Mouse (Mus musculus) hindlimb bud, embryonic 11.5 days (tissue): ENCODE data around the gene Msx1.
"Not testable (repeated sequence)": the region's sequence is repeated elsewhere in the genome, so short reads cannot be mapped to it uniquely, and the experiment has no call there.

Source experiments
- DNase-seq: peaks from one replicate; pipeline ENCODE4 v3.0.0-alpha.2; 2012; ENCODE audit warnings: low read depth, low spot score; ENCODE audit errors: extremely low spot score

The Msx1 gene

DNA sequence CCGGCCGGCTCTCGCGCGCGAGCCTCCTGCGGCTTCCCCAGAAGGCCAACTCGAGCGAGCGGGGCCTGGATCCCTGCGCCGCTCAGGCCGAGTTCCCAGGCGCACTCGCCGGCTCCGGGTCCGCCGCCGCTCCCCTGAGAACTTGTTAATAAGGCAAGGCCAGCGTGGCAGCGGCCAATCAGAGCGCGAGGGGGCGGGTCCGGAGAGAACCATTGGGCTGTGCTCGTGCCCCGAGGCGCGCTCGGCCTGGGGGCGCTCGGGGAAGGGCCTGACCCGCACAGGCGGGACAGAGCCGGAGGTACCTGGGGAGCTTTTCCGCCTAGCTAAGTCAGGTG, at the start of gene Msx1:
TSS of gene Msx1 (minus strand) at position 123 of the 335 bp plus-strand sequence.
- no peak for DNase-seq

DNA sequence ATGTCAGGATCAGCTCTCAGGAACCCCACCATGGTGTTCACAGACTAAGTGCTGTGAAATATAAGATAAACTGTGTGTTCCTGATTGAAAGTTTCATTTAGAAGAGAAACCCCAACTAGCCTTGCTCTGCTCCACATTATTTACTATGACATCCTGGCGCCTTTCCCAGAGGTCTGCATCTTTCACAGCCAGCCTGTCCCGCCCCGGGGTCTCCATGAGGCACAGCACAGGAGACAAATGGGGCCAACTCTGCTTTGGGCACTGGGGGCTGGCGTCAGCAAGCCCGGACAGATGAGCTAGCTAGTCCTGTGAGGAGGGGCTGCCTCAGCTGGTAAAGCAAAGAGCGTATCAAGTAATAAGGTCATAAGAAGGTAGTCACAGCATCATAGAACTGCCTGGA, 41.1 kb upstream of the Msx1 start:
- DNase-seq: no peak

DNA sequence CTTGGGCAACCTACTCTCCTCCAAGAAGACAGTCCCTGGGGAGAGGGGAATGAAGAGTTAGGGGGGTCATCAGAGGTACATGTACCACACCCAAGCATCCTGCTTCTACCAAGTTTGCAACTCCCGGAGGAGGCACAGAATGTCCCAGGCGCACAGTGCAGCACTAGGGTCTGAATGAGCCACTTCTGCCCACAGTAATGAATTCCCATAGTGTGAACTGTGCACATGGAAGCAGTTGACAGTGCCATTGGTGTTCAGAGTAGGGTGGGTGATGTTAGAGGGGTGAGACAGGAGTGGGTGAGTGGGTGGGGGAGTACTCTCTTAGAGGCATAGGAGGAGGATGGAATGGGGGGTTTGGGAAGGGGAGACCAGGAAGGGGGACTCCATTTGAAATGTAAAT, 39.9 kb upstream of the Msx1 start:
- DNase-seq: no peak

DNA sequence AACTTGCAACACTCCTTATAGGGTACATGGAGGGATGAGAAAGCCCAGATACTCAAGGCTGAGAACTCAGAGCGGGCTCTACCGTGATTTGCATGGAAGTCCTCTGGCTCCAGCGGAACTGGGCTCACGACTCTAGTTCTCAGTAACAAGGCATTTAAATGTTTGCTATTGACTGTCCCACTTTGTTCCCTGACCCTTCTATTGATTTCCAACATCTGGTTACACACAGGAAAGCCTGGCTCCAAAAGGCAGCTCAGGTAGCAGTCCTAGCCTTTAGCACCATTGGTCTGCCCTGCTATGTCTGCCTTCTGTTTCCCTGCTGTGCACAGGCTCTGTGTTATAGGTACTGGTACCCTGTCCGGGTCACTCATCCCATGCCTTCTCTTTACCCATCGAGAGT, 36.5 kb upstream of the Msx1 start:
- no peak for DNase-seq

DNA sequence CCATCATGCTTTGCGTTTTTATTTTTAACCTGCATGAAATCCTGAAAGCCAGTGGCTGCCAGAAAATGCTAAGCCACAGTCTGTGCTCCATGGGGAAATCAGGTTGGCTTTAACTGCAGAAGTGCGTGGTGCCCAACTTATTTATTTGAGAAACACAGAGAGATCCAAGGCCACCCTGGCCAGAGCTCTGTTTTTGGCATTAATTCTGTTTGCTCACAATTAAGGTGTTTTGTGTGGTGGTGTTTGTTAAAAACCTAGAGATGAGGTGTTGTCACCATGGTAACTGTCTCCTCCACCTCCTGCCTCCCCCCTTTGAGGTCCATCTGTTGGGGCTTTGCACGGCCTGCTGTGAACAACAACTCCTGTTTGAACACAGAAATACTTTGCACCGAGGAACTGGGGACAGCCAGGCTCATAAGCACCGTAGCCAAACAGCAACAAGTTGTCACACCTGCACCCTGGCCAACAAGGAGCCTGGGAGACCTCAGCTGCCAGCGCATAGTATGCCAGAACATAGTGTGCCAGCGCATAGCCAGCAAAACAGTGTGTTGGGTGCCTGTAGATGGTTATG, 35.9 kb upstream of the Msx1 start:
- DNase-seq: no peak

DNA sequence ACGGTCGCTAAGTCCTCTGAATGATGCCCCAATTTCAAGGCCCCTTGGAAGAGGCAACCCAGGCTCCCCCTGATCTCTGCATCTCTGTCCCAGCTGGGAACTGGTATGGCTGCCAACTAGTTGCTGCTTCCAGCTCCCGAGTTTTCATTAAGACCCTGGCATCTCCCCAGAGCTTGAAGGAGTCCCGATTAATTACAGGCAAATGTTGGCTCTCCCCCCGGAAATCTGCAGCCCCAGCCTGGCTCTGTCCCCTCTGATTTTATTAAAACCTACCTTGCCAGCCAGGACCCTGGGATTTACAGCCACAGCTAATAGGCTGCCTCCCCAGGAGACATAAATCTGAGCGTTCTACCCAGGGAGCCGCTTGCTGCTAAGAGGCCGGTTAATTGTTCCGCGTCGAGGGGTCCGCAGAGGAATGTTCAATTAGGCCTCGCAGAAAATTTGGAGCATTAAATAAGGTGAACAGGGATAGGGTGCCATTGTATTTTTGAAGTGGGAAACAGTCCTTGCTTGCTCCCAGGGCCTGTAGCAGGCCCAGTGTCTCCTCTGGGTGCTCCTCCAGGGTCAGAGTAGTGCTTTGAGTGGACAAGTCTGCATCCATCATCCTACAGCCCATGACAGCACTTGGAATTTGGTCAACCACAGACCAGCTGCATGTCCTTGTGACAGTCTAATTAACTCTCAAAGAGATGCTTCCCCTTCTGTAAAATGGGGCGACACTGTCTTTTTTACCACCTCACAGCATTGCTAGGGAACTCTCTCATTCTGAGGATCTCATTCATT, 33.6 kb upstream of the Msx1 start:
- peak; percentile 35 for DNase-seq

DNA sequence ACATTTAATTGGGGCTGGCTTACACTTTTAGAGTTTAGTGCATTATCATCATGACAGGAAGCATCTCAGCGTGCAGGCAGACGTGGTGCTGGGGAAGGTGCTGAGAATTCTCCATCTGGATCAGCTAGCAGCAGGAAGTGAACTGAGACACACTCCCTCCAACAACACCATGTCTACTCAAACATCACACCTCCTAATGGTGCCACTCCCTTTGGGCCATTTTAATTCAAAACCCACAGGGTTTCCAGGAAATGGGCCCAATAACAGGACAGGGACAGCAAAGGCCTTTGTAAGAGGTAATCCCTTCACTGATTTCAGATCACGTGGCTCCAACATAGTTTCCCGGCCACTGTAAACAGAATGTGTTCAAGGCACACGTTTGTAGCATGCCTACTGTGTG, 31.7 kb upstream of the Msx1 start:
- no peak for DNase-seq

DNA sequence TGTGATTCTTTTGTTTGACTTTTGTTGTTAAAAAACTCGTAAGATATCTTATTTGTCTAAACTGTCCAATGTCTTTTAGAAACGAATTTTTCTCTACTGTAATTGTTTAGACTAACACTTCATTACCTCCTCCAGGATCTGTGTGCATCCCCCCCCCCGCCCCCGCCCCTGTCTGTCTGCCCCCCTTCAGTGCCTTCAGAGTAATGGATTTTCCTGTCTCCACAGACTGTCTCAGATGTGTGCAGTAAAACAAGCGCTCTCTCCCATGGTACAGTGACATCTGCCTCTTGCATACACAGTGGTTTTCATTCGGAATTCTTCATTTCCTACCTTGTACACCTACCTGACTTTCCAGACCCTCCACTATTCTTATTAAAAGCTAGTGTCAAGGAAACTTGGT, 29.9 kb upstream of the Msx1 start:
- no peak for DNase-seq

DNA sequence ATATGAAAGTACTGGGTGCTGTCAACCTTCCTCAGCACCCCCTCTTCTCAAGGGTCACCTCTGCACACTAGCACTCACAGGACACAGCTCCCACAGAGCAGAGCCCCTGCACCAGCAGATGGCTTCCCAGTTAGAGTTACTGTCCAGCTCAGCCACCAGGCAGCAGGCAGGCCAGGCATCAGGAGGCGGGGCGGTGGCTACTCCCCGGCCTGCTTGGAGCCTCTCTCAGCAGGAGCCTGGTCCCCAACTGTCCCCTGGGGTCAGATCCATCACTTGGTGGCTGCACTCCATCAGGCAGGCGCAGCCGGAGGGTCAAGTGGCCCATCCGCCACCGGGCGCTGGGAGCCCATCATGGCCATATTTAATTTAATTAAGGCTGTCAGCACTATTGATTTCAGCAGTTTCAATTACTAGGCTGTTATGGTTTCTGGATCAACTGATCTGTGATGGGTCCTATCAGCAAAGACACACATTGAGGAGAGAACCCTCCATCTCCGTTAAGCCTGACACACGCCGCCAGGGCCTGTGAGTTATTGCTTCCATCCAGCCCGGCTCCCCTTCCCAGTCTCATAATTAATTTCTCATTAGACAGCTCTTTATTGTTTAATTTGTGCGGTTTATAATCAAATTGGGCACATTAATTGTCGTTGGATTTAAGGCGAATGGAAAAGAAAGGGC, 27.1 kb upstream of the Msx1 start:
- DNase-seq: no peak

DNA sequence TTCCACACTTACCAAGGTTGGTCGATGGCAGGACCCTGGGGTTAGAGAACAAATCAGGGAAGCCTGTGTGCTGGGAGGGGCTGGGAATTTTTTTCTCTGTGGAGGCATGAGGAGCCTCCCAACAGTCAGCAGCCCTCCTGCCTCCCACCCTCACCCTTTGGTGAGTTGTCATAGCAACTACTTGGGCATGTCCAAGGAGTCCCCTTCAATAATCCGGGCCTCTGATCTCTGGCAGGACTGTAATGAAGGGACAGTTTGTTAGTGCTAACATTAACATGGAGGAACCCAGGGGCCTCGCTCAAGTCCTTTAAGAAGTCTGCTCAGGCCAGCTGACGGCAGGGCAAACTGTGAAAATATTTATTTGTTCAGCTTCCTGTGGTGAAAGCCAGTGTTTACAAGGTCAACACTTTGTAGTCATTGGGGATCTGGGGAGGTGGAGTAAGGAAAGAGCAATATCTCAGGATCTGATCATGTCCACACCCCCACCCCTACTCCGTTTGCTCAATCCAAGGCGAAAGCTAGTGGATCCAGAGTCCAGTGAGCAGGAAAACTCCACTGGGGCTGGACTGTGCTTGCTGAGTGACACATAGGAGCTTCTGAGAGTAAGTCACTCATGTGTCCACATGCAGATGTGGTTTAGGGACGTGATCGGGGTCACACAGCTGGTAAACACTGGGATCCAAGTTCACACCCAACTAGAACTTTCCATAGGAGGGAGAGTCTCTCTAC, 24.8 kb upstream of the Msx1 start:
- no peak for DNase-seq

DNA sequence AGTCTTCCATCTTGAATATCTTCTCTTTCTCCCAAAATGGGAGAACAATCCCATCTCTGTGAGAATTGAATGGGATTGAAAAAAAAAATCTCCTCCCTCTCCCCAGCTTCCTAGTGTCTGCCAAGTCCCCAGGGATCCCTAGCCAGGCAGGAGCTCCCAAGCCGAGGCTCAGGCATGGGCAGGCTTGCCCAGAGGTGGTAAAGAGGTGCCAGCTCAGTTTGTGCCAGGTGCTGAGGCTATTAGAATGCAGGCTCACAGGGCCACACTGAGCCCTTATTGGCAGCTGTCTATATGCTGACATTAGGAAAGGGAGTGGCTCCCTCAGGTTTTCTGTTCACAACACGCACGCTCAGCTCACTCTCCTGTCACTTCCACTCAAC, 11.9 kb upstream of the Msx1 start:
- no peak for DNase-seq

DNA sequence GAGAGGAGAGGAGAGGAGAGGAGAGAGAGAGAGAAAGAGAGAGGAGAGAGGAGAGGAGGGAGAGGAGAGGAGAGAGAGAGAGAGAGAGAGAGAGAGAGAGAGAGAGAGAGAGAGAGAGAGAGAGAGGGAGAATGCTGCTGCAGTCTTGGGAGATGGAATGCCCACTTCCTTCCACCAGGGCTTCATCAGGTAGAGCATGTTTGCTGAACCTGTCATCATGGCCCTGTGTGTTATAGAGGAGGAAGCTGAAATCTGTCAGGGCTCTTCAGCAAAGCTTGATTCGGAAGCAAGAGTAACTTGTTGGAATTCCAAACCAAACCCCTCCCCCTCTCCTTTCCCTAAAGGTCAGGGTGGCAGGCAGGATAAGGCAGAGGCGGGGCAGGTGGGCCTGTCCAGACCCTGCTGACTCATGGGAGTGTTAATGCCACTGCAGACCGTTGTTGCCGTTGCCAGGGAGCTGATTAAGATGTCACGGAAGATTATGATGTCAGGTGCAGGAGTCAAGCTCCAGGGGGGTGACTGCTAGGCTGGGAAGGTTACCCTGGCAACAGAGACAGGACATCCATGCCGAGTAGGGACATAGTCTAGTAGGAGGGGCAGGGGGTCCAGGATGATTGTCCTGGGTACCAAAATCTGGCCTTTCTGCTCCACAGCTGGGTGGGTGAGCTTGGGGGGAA, 11.3 kb upstream of the Msx1 start:
- DNase-seq: no peak

DNA sequence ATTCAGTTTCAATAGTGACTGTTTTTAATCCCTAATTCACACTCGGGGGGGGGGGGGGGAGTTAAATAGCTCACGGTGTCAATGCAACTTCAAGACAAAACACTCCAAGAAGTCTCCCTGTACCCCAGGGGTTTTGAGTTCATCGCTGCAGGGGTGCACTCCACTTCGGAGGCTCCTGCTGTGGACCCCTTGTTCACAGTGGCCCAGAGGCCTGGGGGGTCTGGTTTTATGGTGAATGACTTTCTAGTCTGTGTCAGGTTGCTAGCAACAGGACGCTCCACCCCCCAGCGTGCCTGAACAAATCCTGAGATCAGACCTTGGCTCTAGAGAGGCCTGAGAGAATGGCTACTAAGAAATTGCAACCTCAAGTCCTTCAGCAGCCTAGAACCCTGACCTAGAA, 8.4 kb upstream of the Msx1 start:
- no peak for DNase-seq

DNA sequence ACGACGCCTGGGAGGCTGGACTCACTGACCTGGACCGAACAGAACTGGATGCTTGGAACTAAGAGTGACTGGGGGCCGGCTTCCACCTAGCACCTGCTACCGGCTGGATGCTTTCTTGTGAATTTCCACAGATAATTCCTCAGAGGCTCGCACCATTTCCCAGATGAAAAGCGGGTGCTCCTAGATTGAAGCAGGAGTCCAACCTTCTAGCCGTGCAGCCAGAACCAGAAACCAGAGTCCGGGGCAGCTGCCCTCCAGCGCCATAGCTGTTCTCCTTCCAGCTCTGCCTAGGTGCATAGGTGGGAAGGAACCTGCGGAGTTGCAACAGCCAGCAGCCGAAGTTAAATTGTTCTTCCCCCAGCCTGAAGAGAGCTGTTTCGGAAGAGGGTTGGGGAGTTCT, 7.6 kb upstream of the Msx1 start:
- DNase-seq: no peak

DNA sequence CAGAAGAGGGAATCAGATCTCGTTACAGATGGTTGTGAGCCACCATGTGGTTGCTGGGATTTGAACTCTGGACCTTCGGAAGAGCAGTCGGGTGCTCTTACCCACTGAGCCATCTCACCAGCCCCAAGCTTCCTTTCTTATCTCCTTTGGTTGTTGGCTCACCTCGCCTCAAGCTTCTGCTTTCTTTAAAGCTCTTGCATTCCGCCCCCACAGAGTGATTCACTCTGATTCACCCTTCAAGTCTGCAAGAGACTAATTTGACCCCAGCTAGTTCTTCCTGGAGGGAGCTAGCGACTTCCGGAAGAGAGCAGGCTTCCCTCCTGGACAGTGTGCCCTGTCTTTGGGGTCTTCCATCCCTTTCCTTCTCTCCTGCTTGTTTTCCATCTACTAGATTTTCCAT, 6.1 kb upstream of the Msx1 start:
- DNase-seq: not testable (repeated sequence)

DNA sequence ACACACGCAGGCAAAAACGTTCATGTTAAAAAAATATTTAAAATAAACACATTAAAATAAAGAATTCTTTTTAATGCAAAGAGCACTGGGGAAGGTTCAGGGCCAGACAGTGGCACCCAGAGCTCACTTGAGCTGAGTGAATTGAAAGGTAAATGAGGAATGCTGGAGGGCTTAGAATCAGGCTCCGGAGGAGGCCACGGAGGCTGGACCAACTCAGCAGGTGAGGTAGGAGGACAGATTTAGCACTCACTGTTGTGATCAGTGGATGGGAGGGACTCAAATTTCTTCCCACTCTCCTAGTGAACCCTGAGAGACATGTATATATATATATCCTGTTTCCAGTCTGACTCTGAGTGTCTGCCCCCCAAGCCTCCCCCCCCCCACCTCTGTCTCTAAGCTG, 5.5 kb upstream of the Msx1 start:
- no peak for DNase-seq

DNA sequence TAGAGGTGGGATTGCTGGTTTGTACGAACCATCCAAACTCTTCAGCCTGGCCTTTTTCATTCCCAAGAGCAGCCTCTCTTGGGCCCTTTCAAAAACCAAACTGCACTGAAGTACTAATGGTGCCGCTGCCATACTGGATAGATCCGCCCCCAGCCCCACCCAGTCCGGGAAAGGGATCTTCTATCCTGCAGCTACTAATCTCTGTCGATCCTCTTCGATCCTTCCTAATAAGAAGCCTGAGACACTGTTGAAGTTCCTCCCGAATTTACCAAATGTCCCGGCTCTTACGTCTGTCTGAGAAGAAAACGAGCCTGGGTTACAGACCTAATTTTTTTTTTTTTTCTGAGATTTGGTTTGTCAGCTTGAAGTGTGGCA, 4.9 kb upstream of the Msx1 start:
- no peak for DNase-seq

DNA sequence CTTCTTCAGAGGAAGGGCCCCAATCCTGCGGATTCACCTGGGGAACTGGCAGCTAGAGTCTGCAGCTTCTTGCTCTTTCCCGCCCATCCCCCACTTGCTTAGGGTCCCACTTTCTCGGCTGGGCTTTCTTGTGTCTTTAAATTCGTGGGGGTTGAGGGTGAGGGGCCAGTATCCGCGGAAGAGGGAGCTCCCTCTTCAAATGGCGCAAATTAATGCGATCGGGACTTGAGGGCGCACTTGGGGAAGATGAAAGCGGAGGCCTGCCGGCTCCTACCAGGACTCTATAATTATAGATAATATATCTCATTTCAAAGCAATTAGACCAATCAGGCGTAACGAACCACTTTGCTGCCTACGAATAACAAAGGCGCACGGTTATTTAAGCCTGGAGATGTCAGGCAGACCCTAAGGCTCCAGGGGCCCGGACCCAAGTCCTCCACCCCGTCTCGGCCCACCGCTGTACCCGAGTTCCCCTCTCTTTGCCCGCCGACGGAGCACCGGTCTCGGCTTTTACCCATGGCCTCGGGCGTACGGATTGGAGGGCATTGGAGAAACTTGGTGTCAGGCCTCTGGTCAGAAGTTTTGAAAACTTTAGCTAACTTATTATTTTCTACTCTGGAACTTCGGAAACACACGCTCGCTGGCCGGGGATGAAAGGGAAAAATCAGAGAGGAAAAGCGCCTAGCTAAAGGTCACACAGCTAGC, 4.4 kb upstream of the Msx1 start:
- DNase-seq: no peak

DNA sequence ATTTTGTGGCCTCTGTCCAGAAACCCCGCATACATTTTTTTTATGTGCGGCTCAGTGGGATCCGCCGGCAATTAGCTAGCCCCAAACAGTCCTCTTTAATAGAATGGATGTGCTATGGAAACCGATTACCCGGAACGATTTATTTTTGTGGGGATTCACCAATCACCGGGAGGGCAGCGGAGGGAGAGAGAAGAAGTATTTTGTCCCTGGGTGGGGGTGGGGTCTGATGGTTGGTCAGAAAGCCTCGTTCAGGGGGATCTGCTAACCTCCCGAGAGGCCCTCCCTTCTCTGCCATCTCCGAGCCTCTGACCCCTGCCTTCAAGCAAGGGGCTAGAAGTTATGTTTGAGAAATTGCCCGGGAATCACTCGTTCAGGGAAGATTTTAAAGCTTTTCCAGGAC, 3.6 kb upstream of the Msx1 start:
- DNase-seq: no peak

DNA sequence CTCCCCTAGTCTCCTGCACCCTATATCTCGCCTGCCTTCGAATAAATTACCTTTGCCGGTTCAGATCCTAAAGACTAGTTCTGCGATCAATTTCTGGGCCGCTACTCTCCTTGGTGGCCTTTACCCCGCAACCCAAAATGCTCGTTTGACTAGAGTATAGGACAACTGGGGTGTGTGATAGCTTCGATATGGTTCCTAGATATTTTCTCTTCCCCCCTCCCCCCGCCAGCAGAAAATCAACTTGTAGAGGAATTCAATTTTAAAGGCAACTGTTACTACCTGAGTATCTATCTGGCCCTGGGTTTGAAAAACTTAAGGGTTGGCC, 3.2 kb upstream of the Msx1 start:
- DNase-seq: no peak
